Mouse (Mus musculus) spleen, adult 2 months (tissue): ENCODE results near the gene Zdhhc15.

Source experiments
- CTCF ChIP-seq: fragments of 200-500 bp; IDR thresholded peaks from 2 replicates; pipeline ENCODE4 v1.5.1; 2011; ENCODE audit warnings: mild to moderate bottlenecking, inconsistent platforms; ENCODE audit not compliant: insufficient read depth, insufficient read length, insufficient replicate concordance; ENCODE audit errors: extremely low read depth
- POLR2A ChIP-seq: fragments of 200-500 bp; IDR thresholded peaks from 2 replicates; pipeline ENCODE4 v1.6.1; 2011; ENCODE audit warnings: low read depth, low read length, inconsistent platforms

DNA sequence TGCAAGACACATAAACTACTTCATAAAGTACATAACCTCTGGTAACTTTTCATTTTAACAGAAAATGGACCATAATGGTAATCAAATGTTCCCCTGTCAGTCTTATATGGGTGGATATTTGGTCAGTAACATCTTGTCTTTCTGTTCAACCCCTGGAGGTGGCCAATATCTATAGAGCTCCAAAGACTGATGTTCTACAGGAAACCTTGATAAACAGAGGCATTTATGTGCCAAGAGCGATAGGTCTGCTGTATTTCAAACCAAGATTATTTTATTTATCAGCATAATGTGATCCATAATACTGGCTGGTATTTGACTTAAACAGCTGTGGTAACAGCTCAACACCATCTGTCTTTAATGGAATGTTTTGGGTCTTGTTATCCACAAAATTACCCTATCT, 125.6 kb downstream of the Zdhhc15 start:
- TF ChIP-seq CTCF: no peak
- no peak for TF ChIP-seq POLR2A
